13 mouse cellular contexts compared by ENCODE assay signal in the genomic region with DNA sequence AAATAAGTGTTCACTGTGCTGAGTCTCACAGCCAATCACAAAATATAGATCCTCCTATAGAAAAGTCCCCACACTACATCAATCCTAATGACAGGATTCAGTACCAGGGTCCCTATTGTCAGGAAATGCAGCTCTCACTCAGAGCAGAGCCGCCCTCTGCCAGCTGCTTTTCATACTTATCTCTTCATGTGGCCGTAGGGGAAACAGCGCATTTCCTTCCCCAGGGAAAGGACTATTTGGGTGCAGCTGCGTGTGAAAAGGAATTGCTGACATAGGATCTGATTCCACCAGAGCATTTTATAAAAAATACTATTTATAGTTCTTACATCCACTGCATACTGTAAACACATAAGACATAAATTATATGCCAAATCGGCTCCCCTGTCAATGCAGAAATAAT.
DNase-seq lines count a peak whose midpoint lies in the region; ATAC-seq and TF ChIP-seq lines count a peak whose summit lies in the region.
"Had no signal": no experiment of that assay in that cellular context is flagged by ENCODE, and none has a peak within 500 bp of the region (broad histone marks: within the 10 kb centered on the region; RNA-seq: fewer than 3 reads in every experiment).

No protein-coding gene starts in this region.

- no peak overlapping the region for H3K4me3 ChIP-seq in hindbrain, postnatal 0 days (ENCODE audit: low read length)
- H3K4me3 ChIP-seq in hindbrain, embryonic 13.5 days: no peak overlapping the region
- no peak overlapping the region for H3K4me3 ChIP-seq in forebrain, embryonic 15.5 days
- no peak overlapping the region for H3K4me3 ChIP-seq in midbrain, embryonic 13.5 days (replicated peaks)
- no peak overlapping the region for H3K4me3 ChIP-seq in intestine, postnatal 0 days (ENCODE audit: low read depth, low read length)
- H3K4me3 ChIP-seq: embryonic facial prominence, embryonic 13.5 days; heart, embryonic 10.5 days had no signal

- no peaks in the 10 kb centered on the region for H3K27me3 ChIP-seq in hindbrain, postnatal 0 days (ENCODE audit: insufficient read depth, low read length)
- H3K27me3 ChIP-seq in hindbrain, embryonic 13.5 days: no peaks in the 10 kb centered on the region
- H3K27me3 ChIP-seq in forebrain, embryonic 15.5 days: no peaks in the 10 kb centered on the region
- H3K27me3 ChIP-seq in midbrain, embryonic 13.5 days: no peaks in the 10 kb centered on the region
- no peaks in the 10 kb centered on the region for H3K27me3 ChIP-seq in intestine, postnatal 0 days (replicated peaks; ENCODE audit: control insufficient read depth, insufficient read depth, low read length)
- H3K27me3 ChIP-seq: embryonic facial prominence, embryonic 13.5 days had no signal

- H3K4me2 ChIP-seq in hindbrain, postnatal 0 days (ENCODE audit: low read depth, low read length): no peak overlapping the region
- no peak overlapping the region for H3K4me2 ChIP-seq in hindbrain, embryonic 13.5 days
- H3K4me2 ChIP-seq in forebrain, embryonic 15.5 days (replicated peaks): no peak overlapping the region
- no peak overlapping the region for H3K4me2 ChIP-seq in midbrain, embryonic 13.5 days (replicated peaks)
- no peak overlapping the region for H3K4me2 ChIP-seq in intestine, postnatal 0 days (replicated peaks; ENCODE audit: low read depth)
- H3K4me2 ChIP-seq: embryonic facial prominence, embryonic 13.5 days had no signal

- H3K9me3 ChIP-seq in hindbrain, postnatal 0 days (ENCODE audit: low read length): no peaks in the 10 kb centered on the region
- H3K9me3 ChIP-seq in hindbrain, embryonic 13.5 days: no peaks in the 10 kb centered on the region
- no peaks in the 10 kb centered on the region for H3K9me3 ChIP-seq in forebrain, embryonic 15.5 days
- no peaks in the 10 kb centered on the region for H3K9me3 ChIP-seq in midbrain, embryonic 13.5 days
- H3K9me3 ChIP-seq in intestine, postnatal 0 days (ENCODE audit: control insufficient read depth): no peaks in the 10 kb centered on the region
- H3K9me3 ChIP-seq: embryonic facial prominence, embryonic 13.5 days; heart, embryonic 10.5 days had no signal

- DNase-seq in hindbrain, postnatal 0 days (ENCODE audit: low spot score): peak; percentile 31
- peak; percentile 77 for DNase-seq in brain, embryonic 14.5 days (ENCODE audit: low read depth)
- no peak for DNase-seq in cerebellum, adult 9-11 months
- no peak for DNase-seq in layer of hippocampus, adult 18-20 months (ENCODE audit: low spot score in 2 of 2)
- DNase-seq: adrenal gland, adult 2 months; kidney, postnatal 4 days; thymus, postnatal 4 days had no signal

- TF ChIP-seq POLR2A in brain, embryonic 14.5 days (IDR thresholded peaks at IDR 0.05; ENCODE audit: borderline replicate concordance, extremely low read depth, insufficient read depth, insufficient read length, poor library complexity, severe bottlenecking): no peak

- ATAC-seq in hindbrain, postnatal 0 days: no peak
- no peak for ATAC-seq in hindbrain, embryonic 13.5 days (ENCODE audit: low FRiP score)
- peak; percentile 78 for ATAC-seq in forebrain, embryonic 15.5 days (replicated peaks)
- ATAC-seq in midbrain, embryonic 13.5 days: peak; percentile 53
- ATAC-seq in intestine, postnatal 0 days: no peak

- no peak overlapping the region for H3K9ac ChIP-seq in hindbrain, postnatal 0 days (replicated peaks; ENCODE audit: low read length)
- no peak overlapping the region for H3K9ac ChIP-seq in hindbrain, embryonic 13.5 days
- no peak overlapping the region for H3K9ac ChIP-seq in forebrain, embryonic 15.5 days (replicated peaks)
- no peak overlapping the region for H3K9ac ChIP-seq in midbrain, embryonic 13.5 days (replicated peaks)
- H3K9ac ChIP-seq in intestine, postnatal 0 days (ENCODE audit: low read depth, low read length): no peak overlapping the region
- H3K9ac ChIP-seq: embryonic facial prominence, embryonic 13.5 days had no signal

- 22% methylated on average over 5 of the region's 5 CpGs for WGBS in hindbrain, postnatal 0 days
- 25% methylated on average over 5 of the region's 5 CpGs for WGBS in hindbrain, embryonic 13.5 days
- 41% methylated on average over 5 of the region's 5 CpGs for WGBS in forebrain, embryonic 15.5 days
- 33% methylated on average over 5 of the region's 5 CpGs for WGBS in midbrain, embryonic 13.5 days
- WGBS in intestine, postnatal 0 days: 31% methylated on average over 5 of the region's 5 CpGs

- H3K4me1 ChIP-seq in hindbrain, postnatal 0 days (ENCODE audit: insufficient read depth, low read length): no peaks in the 10 kb centered on the region
- H3K4me1 ChIP-seq in hindbrain, embryonic 13.5 days (replicated peaks): no peaks in the 10 kb centered on the region
- no peaks in the 10 kb centered on the region for H3K4me1 ChIP-seq in forebrain, embryonic 15.5 days
- 0 out of 2 replicates have a peak, but pooled peaks cover 3% of the 10 kb centered on the region for H3K4me1 ChIP-seq in midbrain, embryonic 13.5 days (replicated peaks)
- no peaks in the 10 kb centered on the region for H3K4me1 ChIP-seq in intestine, postnatal 0 days (replicated peaks; ENCODE audit: control insufficient read depth, insufficient read depth, low read length)
- H3K4me1 ChIP-seq: embryonic facial prominence, embryonic 13.5 days; heart, embryonic 10.5 days had no signal

- no peak for TF ChIP-seq CTCF in hindbrain, postnatal 0 days (IDR thresholded peaks at IDR 0.05; ENCODE audit: low read depth)
- TF ChIP-seq CTCF in brain, embryonic 14.5 days (IDR thresholded peaks at IDR 0.05; ENCODE audit: borderline replicate concordance, extremely low read depth, insufficient read depth, insufficient read length): no peak
- TF ChIP-seq CTCF in intestine, postnatal 0 days (IDR thresholded peaks at IDR 0.05; ENCODE audit: low read depth): no peak

- no peak overlapping the region for H3K27ac ChIP-seq in hindbrain, postnatal 0 days
- no peak overlapping the region for H3K27ac ChIP-seq in hindbrain, embryonic 13.5 days
- 0 out of 2 replicates have a peak overlapping the region, but pooled peaks have one; percentile 7 for H3K27ac ChIP-seq in forebrain, embryonic 15.5 days (replicated peaks)
- H3K27ac ChIP-seq in midbrain, embryonic 13.5 days: no peak overlapping the region
- no peak overlapping the region for H3K27ac ChIP-seq in intestine, postnatal 0 days (ENCODE audit: low read depth, low read length)
- H3K27ac ChIP-seq: embryonic facial prominence, embryonic 13.5 days; heart, embryonic 10.5 days had no signal

- H3K36me3 ChIP-seq in hindbrain, postnatal 0 days (ENCODE audit: insufficient read depth, low read length): no peaks in the 10 kb centered on the region
- H3K36me3 ChIP-seq in hindbrain, embryonic 13.5 days: no peaks in the 10 kb centered on the region
- no peaks in the 10 kb centered on the region for H3K36me3 ChIP-seq in forebrain, embryonic 15.5 days
- H3K36me3 ChIP-seq in midbrain, embryonic 13.5 days: no peaks in the 10 kb centered on the region
- H3K36me3 ChIP-seq in intestine, postnatal 0 days (ENCODE audit: control insufficient read depth, insufficient read depth): no peaks in the 10 kb centered on the region
- H3K36me3 ChIP-seq: embryonic facial prominence, embryonic 13.5 days; heart, embryonic 10.5 days had no signal

Comparison
In these comparisons a context has a peak if more than half of its experiments do, and no peak if none do; other contexts are left out.
1. ATAC-seq: peak in forebrain, embryonic 15.5 days (single experiment) and midbrain, embryonic 13.5 days (single experiment); none in hindbrain, postnatal 0 days (single experiment), hindbrain, embryonic 13.5 days (single experiment) and intestine, postnatal 0 days (single experiment).
2. DNase-seq: peak in hindbrain, postnatal 0 days (single experiment) and brain, embryonic 14.5 days (single experiment); none in cerebellum, adult 9-11 months (single experiment) and layer of hippocampus, adult 18-20 months (0 of 2).